Mouse (Mus musculus): Measurements from ENCODE around the gene Col18a1. TPM values are rescaled to one million over a fixed set of nuclear protein-coding genes. Genes with fewer than 3 reads are reported as not detected.

Col18a1 gene
- total RNA-seq, 2 experiments from 2014 or later = 0.05 TPM; not detected in 1

DNA sequence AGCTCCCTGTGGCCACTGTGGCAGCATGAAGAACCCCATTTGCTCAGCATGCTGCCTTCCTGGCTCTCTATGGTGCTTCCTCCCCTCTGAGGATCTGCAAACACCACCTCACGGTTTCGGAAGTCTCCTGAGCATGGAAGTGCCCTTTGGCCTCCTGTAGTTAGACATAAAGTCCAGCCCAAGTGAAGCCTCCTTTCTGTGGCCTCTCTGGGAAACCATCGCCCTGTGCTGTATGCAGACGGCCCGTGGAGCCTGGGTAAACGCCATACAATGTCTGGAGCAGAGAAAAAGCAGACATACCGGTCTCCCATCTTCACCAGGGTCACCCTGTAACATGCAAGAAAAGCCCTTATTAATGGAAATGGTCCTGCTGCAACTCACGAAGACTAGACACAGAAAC is 87.4 kb downstream of the Col18a1 start:
- no peak for ATAC-seq (replicated peaks; ENCODE audit: poor library complexity, severe bottlenecking)

DNA sequence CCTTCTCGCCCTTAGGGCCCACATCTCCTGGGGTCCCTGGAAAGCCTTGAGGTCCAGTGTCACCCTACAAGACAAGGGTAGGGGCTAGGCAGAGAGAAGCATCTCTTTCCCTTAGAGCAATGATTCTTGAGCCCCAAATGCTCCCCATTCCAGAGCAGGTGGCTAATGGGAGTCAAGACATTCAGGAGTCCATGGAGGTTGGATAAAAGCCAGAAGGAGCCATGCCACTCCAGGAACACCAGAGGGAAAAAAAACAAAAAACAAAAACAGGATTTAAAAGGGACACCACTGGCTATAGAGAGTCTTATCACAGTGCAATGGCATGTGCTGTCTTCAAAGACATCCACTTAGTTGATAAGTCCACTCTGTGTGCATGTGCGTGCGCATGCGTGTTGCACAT is 87.9 kb downstream of the Col18a1 start:
- ATAC-seq (replicated peaks; ENCODE audit: poor library complexity, severe bottlenecking) = no peak

DNA sequence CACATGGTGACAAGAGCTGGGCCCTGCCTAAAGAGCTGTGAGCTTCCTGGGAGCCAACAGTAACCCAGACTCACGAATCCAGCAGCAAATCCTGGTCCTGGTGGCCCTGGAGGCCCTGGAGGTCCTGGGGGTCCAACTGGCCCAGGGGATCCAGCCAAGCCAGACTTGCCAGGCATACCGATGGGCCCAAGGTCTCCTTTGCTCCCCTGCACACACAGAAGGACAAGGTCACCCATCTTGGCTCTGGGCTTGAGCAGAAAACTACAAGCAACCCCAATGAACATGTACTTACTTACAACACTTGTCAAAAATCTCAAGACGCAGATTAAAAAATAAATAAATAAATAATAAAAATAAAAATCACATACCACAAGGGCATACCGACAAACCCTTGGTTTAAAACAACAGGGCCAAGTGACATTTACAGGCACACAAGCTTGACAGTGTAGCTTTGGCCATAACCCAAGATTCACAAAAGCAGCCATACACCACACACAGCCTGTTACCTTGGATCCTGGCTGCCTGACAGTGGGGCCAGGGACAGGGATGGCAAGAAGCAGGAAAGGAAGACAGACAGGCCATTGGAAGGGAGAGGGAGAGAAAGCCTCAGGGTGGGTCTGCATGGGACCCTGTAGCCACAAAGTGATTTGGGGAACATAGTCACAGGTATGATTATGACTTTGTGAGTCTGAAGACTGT is 91.9 kb downstream of the Col18a1 start:
- ATAC-seq (replicated peaks; ENCODE audit: poor library complexity, severe bottlenecking) = no peak

DNA sequence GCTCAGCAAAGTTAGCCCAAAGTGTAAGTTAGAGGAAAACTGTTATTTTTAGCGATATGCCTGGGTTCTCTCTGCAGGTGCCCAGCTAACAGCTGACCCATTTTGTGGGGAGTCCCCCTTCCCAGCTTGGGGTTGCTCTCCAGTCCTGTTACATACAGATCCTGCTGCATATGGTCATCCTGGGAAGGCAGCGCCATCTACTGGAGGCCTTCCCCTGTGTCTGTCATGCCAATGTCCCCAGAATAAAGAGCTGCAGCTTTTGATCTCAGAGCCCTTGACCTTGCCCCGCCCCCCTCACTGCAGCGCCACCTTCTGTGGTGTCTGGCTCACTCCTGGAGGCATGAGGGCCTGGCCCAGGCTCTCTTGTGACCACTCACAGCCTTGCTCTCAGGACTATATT is 96.3 kb downstream of the Col18a1 start:
- peak; percentile 92 for ATAC-seq (replicated peaks; ENCODE audit: poor library complexity, severe bottlenecking)

DNA sequence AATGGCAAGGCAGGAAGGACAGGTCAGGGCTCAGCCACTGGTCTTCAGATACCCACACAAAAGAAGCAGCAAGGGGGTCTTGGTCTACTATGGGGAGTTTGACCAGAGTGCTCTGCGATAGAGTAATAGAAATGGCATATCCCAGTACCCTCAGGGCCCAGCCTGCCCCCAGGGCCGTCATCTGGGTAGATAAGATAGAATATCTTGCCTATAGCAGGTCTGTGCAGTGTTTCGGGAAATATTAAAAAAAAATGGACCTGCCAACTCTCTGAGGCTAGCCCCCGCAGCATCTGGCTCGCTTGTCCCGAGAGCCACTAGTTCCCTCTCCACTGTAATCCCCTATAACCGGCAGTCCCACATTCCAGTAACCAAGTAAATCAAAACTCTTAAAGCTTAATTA is 97.9 kb downstream of the Col18a1 start:
- no peak for ATAC-seq (replicated peaks; ENCODE audit: poor library complexity, severe bottlenecking)

DNA sequence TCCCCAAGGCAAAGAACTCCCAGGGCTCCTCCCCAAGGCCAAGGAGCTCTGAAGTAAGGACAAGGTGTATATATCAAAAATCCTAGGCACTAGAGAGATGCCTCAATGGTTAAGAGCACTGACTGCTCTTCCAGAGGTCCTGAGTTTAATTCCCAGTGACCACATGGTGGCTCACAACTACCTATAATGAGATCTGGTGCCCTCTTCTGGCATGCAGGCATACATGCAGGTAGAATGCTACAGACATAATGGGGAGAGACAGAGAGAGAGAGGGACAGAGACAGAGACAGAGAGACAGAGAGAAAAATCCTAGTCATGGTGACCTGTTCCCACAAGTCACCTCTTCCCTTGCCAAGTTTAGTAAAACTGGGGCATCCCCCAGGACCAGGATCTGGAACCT is 101.7 kb downstream of the Col18a1 start:
- no peak for ATAC-seq (replicated peaks; ENCODE audit: poor library complexity, severe bottlenecking)

DNA sequence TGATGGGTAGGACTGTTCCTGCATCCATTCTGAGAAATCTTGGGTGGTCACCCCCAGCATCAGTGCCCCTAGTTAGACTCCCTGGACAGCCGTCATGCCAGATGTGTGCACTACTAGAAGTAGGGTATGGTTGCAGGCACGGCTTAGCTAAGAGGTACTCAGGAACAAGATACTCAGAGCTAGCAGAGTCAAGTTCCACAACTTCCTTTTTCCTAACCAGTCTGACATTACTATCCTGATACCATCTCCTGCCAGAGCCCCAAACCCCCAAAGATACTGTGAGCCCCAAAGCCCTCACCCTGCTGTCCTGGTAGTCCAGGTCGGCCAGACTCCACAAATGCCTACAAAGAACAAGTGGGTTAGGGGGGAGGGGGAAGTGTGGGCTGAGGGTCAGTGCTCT is 102.1 kb downstream of the Col18a1 start:
- 0 out of 2 replicates have a peak, but pooled peaks have one; percentile 42 for ATAC-seq (replicated peaks; ENCODE audit: poor library complexity, severe bottlenecking)

DNA sequence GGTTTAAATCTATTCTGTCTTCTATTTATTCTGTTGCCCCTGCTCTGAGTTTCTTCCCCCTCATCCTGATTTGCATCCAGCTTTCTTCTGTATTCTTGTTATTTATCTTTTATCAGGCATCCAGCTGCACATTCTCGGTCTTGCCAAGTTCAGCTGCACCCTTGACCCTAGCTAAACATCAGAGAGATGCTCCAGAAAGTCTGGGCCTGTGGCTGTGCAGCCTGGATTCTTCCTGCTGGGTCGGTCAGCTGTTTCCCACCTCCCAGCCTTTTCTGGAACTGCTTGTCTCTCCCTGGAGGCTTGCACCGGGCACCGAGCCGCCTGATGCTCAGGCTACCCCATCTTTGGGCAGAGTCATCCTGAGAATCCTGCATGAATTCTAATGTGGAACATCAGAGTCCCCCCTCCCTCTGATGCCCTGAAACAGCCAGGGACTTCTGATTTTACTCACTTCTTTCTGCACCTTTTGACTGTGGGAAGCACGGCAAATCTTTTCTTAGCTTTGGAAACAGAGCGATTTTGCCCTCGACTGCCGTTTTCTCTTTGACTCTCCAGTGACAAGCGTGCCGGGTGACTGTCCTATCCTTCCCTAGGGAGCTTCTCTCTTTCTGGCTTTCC is 103.8 kb downstream of the Col18a1 start:
- no peak for ATAC-seq (replicated peaks; ENCODE audit: poor library complexity, severe bottlenecking)

DNA sequence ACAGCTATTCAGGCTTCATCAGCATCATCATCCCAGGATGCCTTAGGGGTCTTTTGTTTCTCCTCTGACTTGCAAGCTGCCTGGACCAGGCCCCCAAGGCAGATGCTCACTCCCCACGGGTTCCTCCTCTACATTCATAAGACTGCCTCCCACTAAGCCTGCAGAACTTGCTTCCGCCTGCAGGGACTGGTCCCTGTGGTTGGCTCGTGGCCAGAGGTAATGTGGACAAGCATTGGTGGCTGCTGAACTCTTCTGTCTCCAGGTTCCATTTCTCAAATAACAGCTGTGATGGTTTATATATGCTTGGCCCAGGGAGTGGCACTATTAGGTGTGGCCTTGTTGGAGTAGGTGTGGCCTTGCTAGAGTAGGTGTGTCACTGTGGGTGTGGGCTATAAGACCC is 104.9 kb downstream of the Col18a1 start:
- ATAC-seq (replicated peaks; ENCODE audit: poor library complexity, severe bottlenecking) = no peak

DNA sequence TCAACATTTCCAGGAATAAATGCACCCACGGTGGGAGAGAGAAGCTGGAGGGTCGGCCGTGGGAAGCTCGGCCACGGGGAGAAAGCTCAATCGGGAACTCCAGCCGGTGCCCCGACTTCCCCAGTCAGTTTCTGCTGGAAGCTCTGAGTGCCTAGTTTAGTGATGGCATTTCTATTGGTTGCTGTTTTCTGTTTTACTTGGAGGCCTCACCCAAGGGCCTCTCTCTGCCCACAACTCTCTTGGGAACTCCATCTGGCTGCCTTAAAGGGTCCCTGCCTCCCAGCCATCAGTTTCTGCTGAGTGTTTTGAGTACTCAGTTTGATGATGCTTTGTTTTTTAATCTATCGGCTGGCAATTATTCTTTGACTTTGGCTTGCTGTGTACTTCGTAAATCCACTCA is 109.6 kb downstream of the Col18a1 start:
- ATAC-seq (replicated peaks; ENCODE audit: poor library complexity, severe bottlenecking) = no peak

DNA sequence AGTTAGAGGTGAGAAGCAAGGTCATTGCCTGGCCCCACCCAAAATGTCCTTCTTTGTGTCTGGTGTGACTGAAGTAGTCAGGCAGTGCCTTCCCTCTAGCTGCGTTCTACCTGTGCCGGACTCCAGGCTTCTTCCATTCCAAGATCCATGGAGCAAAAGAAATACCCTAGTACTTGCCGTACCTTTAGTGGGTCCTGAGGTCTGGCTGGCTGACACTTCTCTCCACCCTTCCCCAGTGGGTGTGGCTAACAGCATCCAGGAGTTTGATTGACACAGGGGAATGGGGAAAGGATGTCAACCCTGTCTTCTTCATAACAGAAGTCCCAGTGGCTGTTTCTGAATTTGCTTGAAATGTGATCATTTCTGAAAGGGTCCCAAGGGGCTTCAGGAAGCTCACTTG is 117.7 kb downstream of the Col18a1 start:
- no peak for ATAC-seq (replicated peaks; ENCODE audit: poor library complexity, severe bottlenecking)

DNA sequence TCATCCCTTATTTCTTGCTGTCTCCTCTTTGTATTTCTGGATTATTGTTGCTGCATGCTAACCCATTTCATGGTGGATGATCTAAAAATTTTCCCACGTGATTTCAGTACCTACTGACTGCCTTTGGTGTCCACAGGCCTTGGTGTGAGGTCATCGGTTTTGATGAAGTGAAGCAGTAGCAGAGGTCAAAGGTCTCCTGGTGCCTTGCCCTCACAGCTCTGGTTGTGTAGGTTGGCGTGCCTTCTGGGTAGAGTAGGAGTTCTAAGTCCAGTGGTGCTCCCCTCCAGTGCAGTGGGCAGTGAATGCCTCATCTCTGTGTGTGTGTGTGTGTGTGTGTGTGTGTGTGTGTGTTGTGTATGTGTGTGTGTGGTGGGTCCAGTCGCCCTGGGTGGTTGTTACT is 118.2 kb downstream of the Col18a1 start:
- no peak for ATAC-seq (replicated peaks; ENCODE audit: poor library complexity, severe bottlenecking)

DNA sequence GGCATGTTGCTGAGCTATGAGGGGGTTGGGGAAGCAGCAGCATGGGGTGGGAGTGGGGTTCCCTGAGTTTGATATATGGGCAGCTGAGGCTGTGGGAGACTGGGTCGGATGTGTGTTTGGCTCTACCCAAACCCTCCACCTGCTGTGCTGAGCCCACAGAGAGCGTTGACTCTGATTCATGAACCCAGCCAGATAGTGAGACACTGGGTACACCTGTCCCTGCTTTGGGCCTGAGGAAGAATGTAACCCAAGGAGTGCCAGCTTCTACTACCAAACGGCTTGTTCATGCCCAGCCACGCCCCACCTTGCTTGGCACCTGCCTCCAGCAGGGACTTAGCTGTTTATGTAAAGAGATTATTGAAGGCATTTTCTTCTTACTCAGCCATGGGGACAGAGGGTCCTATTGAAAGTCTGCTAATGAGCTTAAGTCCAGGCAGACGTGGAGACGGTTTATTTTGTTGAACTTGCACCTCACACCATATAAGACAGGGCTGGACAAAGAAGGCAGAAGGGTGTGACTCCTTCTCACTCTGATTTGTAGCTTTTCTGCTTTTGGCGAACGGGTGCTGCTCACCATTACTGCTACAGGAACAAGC is 127.7 kb downstream of the Col18a1 start:
- no peak for ATAC-seq (replicated peaks; ENCODE audit: poor library complexity, severe bottlenecking)

DNA sequence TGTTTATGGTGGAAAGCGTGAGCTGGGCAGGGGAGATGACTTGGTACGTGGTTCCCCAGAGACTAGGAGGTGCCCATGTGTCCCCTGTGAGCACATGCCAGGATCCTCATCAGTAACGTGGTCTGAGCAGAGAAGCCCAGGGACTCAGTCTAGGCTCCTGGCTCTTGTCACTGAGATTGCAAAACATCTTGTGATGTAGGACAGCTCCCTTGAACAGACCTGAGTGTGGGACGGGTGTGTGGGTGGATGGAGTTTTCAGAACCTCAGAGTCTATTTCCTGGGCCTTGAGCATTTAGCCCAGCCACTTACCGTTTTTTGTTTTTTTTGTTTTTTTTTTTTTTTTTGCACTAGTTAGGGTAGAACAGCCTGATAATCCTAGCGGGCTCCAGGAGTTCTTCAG is 130.9 kb downstream of the Col18a1 start:
- ATAC-seq (replicated peaks; ENCODE audit: poor library complexity, severe bottlenecking) = no peak

DNA sequence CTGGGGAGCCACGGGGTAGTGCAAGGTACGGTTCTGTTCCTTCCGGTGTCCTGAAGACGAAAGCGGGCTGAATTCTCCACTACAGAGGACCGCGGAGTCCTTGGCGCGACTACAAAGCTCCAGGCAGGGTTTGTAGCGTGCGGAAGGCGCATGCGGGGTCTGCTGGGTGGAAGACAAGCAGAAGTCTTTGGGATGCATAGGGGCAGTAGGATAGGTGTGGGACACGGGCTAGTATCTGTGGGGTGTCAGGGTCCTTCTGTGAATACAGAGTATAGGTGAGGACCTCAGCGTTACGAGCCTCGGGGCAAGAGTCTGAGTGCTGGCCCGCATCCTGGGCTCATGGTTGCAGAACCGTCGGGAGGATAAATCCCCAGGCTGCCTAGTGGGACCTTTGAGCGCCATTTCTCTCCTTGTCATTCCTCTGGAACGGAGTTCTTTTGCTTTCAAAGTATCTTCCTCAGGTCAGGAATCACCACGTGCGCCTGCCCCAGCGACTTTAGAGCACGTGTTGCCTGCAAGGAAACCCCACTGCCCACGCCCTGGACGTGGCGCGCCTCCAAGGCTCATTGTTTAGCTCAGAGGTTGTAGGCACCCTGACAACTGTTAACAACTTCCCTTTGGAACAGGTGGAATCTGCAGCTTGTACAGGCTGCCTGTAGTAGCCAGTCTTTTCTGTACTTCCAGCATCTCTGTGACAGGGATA is 132.9 kb downstream of the Col18a1 start:
- peak; percentile 31; the same call in 1 of the 2 replicates for ATAC-seq (replicated peaks; ENCODE audit: poor library complexity, severe bottlenecking)

DNA sequence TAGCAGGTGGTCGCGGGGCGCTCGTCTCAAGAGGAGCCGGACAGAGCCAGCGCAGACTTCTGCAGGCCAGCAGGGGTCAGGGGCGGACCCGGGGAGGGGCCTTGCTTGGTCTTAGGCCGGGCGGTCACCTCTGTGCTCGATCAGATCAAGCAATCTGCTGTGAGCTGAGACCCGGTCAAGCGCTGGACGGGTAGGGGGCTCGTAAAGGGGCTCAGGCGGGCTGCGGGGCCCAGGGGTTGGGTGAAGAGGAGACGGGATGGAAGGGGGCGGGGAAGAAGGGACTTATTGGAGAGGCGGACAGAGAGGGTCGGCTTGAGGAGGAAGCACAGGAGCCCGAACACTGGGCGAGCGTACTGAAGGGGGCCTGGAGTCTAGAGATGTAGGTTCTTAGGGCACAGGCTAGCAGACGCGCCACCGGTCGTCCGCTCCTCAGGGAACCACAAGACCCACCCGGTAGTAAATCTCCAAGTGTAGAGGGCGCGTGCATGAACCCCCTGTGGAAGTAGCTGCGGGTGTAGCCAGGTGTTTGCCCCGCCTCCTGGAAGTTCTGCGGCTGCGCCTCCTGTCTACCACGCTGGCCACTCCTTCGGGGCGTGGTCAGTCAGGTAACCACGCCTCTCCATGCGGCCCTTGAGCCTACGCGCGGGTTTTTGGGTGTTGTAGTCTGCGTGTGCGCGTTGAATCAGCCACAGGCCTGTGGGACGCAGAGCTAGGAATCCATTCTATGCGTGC is 133.6 kb downstream of the Col18a1 start:
- ATAC-seq (replicated peaks; ENCODE audit: poor library complexity, severe bottlenecking) = peak; percentile 87

DNA sequence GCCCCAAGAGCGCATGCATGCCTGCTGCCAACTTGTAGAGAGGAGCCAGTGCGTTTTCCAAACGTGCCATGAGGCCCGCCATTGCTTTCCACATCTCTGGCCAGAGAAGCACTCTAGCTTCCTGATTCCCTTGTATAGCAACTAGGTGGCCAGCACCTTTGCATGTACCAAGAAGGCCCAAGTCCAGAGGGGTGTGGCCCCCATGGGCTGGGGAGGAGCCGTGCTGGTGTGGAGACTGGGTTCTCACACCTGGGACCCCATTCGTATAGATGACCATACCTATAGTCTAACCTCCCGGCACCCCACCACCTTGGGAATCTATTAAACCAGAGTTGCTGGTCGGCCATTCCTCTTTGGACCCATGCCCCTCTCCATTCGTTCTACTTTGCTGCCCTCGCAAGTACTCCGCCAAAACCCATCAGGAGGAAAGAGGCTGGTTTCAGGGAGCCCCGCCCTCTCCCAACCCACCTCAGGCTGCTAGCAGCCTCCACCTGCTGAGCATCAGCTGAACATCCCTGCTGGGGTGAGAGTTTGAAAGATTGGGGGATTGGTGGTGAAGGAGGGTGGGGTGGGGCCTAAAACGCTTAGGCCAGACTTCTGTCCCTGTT is 134.5 kb downstream of the Col18a1 start, which contains the start of gene Slc19a1:
Slc19a1 (plus strand) TSS at position 474 of the 608 bp plus-strand sequence.
- ATAC-seq (replicated peaks; ENCODE audit: poor library complexity, severe bottlenecking) = no peak

DNA sequence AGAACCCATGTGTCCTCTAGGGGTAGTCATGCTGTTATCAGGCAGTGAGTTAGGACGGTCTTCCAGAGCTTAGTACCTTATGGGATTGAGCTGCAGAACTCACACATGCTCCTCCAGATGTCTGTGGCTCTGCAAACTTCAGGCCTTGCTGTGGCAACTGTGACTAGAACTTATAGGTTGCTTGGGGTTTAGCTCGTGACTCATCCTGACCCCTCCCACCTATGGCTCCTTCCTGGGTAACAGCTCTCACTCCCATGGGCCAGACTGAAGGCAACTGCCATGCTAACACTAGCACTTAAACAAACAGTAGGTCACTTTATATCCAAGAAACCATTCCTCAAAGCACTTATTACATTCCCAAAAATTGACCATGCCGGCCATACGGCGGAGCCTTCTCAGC is 135.7 kb downstream of the Col18a1 start:
- ATAC-seq (replicated peaks; ENCODE audit: poor library complexity, severe bottlenecking) = no peak

DNA sequence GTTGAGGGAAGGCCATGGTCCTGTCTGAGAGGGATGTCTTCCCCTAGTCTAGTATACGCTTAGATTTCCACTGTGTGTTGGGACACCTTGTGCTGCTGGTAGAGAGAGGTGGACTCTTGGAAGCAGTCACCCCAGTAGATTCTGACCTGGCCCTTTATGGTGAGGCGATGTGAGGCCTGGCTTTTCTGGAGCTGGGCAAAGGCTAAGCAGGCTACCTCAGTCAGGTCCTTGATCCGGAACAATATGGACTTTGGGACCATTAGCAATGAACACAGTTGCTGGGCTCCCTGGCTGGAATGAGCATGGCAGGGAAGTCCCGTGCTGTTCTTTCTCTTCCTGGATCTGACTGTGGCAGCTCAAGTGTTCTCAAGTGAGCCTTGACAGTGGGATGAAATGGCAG is 136.6 kb downstream of the Col18a1 start:
- ATAC-seq (replicated peaks; ENCODE audit: poor library complexity, severe bottlenecking) = no peak

DNA sequence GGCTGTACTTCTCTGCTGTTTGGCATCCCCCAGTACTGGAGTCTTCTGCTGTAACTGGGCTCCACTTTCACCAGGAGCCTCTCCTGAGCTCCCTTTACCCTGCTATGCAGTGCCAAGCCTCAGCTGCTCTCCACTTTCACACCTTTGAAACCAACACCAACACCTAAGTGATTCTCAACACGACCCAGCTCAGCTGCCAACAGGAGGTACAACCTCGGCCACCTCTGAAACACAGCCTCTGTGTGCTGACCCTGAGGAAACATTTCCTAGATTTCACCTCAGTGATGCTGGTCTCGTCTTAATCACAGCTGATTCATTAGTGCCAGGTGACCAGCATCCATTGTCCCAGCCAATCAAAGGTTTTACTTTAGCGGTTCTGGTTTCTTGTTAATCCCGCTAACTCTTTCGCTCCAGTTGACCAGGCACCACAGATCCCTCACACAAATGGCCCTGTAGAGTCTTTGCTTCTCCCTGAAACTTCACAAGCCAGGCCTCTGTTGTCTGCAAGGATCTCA is 137.5 kb downstream of the Col18a1 start:
- ATAC-seq (replicated peaks; ENCODE audit: poor library complexity, severe bottlenecking) = no peak
